Mouse (Mus musculus) erythroblast, adult 5-6 weeks (primary cell): ENCODE results near the gene Map2k3. TPM values are rescaled to one million over a fixed set of nuclear protein-coding genes. Genes with fewer than 3 reads are reported as not detected.

Experiments
- ATAC-seq: replicated peaks from 2 replicates; pipeline ENCODE4 v1.8.0; 2016; ENCODE audit warnings: moderate number of reproducible peaks, mild to moderate bottlenecking, moderate TSS enrichment, inconsistent platforms; ENCODE audit not compliant: poor library complexity, low FRiP score, severe bottlenecking
- total RNA-seq, 2 experiments: library from RNA; stranded (forward) in 1 of 2; stranded (reverse) in 1 of 2; fragments of 150-400 nt in 1 of 2; fragments of 200-764, 138-1000 nt in 1 of 2; gene quantifications; 2 replicates each; pipeline versions ENCODE4 v1.2.3 to v1.2.4; 2015 to 2017; ENCODE audit warnings: low replicate concordance in 2 of 2

Map2k3 gene
- total RNA-seq, 2 experiments from 2014 or later, result 21.6 to 28.1 TPM

GRCm38 (mm10) chr11:60953803-60954202 lies 22.0 kb downstream of the Map2k3 start:
- peak; percentile 68 for ATAC-seq

GRCm38 (mm10) chr11:60954255-60955104 lies 22.6 kb downstream of the Map2k3 start:
- no peak for ATAC-seq

- ATAC-seq, result no peak
These were observed 24.0 kb downstream of the Map2k3 start for GRCm38 (mm10) chr11:60955621-60956383.

GRCm38 (mm10) chr11:60958948-60959347 lies 27.1 kb downstream of the Map2k3 start:
- ATAC-seq, result no peak

GRCm38 (mm10) chr11:60961176-60961575 lies 29.3 kb downstream of the Map2k3 start:
- no peak for ATAC-seq

GRCm38 (mm10) chr11:60962709-60963108 lies 30.9 kb downstream of the Map2k3 start:
- ATAC-seq, result no peak

GRCm38 (mm10) chr11:60966974-60967373 lies 35.1 kb downstream of the Map2k3 start:
- ATAC-seq, result no peak

GRCm38 (mm10) chr11:60975097-60975496 lies 43.3 kb downstream of the Map2k3 start:
- ATAC-seq, result no peak

- ATAC-seq, result no peak
These were observed 44.4 kb downstream of the Map2k3 start for GRCm38 (mm10) chr11:60976234-60976633.

- no peak for ATAC-seq
These were observed 44.9 kb downstream of the Map2k3 start for GRCm38 (mm10) chr11:60976742-60977141.

GRCm38 (mm10) chr11:60977153-60977552 lies 45.3 kb downstream of the Map2k3 start:
- no peak for ATAC-seq

GRCm38 (mm10) chr11:60978658-60979057 lies 46.8 kb downstream of the Map2k3 start:
- ATAC-seq, result no peak

- ATAC-seq, result no peak
These were observed 48.0 kb downstream of the Map2k3 start for GRCm38 (mm10) chr11:60979788-60980187.

GRCm38 (mm10) chr11:60981693-60982486 lies 50.1 kb downstream of the Map2k3 start:
- no peak for ATAC-seq

- no peak for ATAC-seq
These were observed 53.2 kb downstream of the Map2k3 start for GRCm38 (mm10) chr11:60984912-60985558.

GRCm38 (mm10) chr11:60990428-60990827 lies 58.6 kb downstream of the Map2k3 start:
- ATAC-seq, result no peak
